Mouse (Mus musculus) CH12.LX (cell line): ENCODE results near the gene Zfand6. TPM values are rescaled to one million over a fixed set of nuclear protein-coding genes. Genes with fewer than 3 reads are reported as not detected.

ENCODE experiments used
- DNase-seq: peaks from one replicate; pipeline ENCODE4 v3.0.0-alpha.2; 2013; ENCODE audit errors: extremely low read depth
- H3K27ac ChIP-seq: 2 replicates; pipeline ENCODE4 v1.5.1; 2012; ENCODE audit warnings: low read depth, mild to moderate bottlenecking, control low read depth, moderate library complexity; ENCODE audit not compliant: insufficient read depth
- H3K27me3 ChIP-seq: replicated peaks from 2 replicates; pipeline ENCODE3; 2012; ENCODE audit warnings: inconsistent platforms
- H3K36me3 ChIP-seq, 2 experiments: replicated peaks in 1 of 2; 2 replicates each; pipeline versions ENCODE3 to v1.6.1; 2012; ENCODE audit warnings: inconsistent platforms in 1 of 2, low read length in 1 of 2, mild to moderate bottlenecking in 1 of 2, mixed read lengths in 1 of 2, moderate library complexity in 1 of 2; ENCODE audit not compliant: control insufficient read depth in 1 of 2, insufficient read depth in 1 of 2
- H3K4me1 ChIP-seq, 2 experiments: 2 replicates each; pipeline ENCODE4 v1.6.1; 2012; ENCODE audit warnings: inconsistent platforms in 1 of 2, moderate library complexity in 1 of 2; ENCODE audit not compliant: insufficient read depth in 2 of 2, control insufficient read depth in 1 of 2
- H3K4me2 ChIP-seq: 2 replicates; pipeline ENCODE4 v1.6.1; 2012; ENCODE audit warnings: low read depth, mild to moderate bottlenecking, control low read depth; ENCODE audit not compliant: poor library complexity, insufficient read depth, severe bottlenecking
- H3K4me3 ChIP-seq, 3 experiments: fragments of 150-350 bp in 1 of 3; sonication (generic) in 1 of 3; replicated peaks in 1 of 3; 2 replicates each; pipeline versions ENCODE3 to v1.5.1; 2011 to 2012; ENCODE audit warnings: low read depth in 2 of 3, low read length in 2 of 3, mild to moderate bottlenecking in 2 of 3, moderate library complexity in 2 of 3, control low read depth in 1 of 3, improper control_type of control experiment in 1 of 3, inconsistent platforms in 1 of 3, mixed read lengths in 1 of 3; ENCODE audit not compliant: poor library complexity in 1 of 3
- H3K79me2 ChIP-seq: replicated peaks from 2 replicates; pipeline ENCODE4 v1.6.1; 2012; ENCODE audit warnings: mild to moderate bottlenecking, moderate library complexity; ENCODE audit not compliant: control insufficient read depth, poor library complexity, insufficient read depth, severe bottlenecking; ENCODE audit errors: extremely low read depth
- H3K9ac ChIP-seq: 2 replicates; pipeline ENCODE4 v1.6.1; 2012; ENCODE audit warnings: low read depth, mild to moderate bottlenecking, control low read depth, moderate library complexity; ENCODE audit not compliant: insufficient read depth
- H3K9me3 ChIP-seq: replicated peaks from 2 replicates; pipeline ENCODE3; 2012; ENCODE audit warnings: low read length, inconsistent platforms, mixed read lengths
- CHD1 ChIP-seq: IDR thresholded peaks from 2 replicates; pipeline ENCODE4 v1.6.1; 2012; ENCODE audit warnings: low read depth, low read length, improper control_type of control experiment, inconsistent platforms
- CHD2 ChIP-seq: IDR thresholded peaks from 2 replicates; pipeline ENCODE4 v1.6.1; 2011; ENCODE audit warnings: low read length, improper control_type of control experiment
- E2F4 ChIP-seq: IDR thresholded peaks from 2 replicates; pipeline ENCODE4 v1.6.1; 2011; ENCODE audit warnings: low read depth, low read length, improper control_type of control experiment; ENCODE audit not compliant: insufficient replicate concordance
- ELF1 ChIP-seq: IDR thresholded peaks from 2 replicates; pipeline ENCODE4 v1.6.1; 2014; ENCODE audit warnings: low read depth, mild to moderate bottlenecking, inconsistent platforms, low read length, improper control_type of control experiment
- ETS1 ChIP-seq: conservative IDR thresholded peaks from 2 replicates; pipeline ENCODE4 v1.6.1; 2012; ENCODE audit warnings: low read depth, mild to moderate bottlenecking, inconsistent platforms, low read length, improper control_type of control experiment, moderate library complexity
- HCFC1 ChIP-seq: IDR thresholded peaks from 2 replicates; pipeline ENCODE4 v1.6.1; 2012; ENCODE audit warnings: low read depth, mild to moderate bottlenecking, inconsistent platforms, low read length, improper control_type of control experiment
- IRF4 ChIP-seq: IDR thresholded peaks from 2 replicates; pipeline ENCODE4 v1.6.1; 2014; ENCODE audit warnings: low read depth, mild to moderate bottlenecking, inconsistent platforms, low read length, improper control_type of control experiment
- KAT2A ChIP-seq: IDR thresholded peaks from 2 replicates; pipeline ENCODE4 v1.6.1; 2012; ENCODE audit warnings: low read length, improper control_type of control experiment, inconsistent platforms; ENCODE audit not compliant: insufficient replicate concordance
- MAFK ChIP-seq: IDR thresholded peaks from 2 replicates; pipeline ENCODE4 v1.6.1; 2011; ENCODE audit warnings: low read length, improper control_type of control experiment; ENCODE audit not compliant: insufficient replicate concordance
- MAX ChIP-seq: IDR thresholded peaks from 2 replicates; pipeline ENCODE4 v1.6.1; 2011; ENCODE audit warnings: low read length, improper control_type of control experiment
- MAZ ChIP-seq: IDR thresholded peaks from 2 replicates; pipeline ENCODE4 v1.6.1; 2012; ENCODE audit warnings: low read depth, mild to moderate bottlenecking, inconsistent platforms, low read length, improper control_type of control experiment, moderate library complexity
- MXI1 ChIP-seq: IDR thresholded peaks from 2 replicates; pipeline ENCODE4 v1.6.1; 2011; ENCODE audit warnings: mild to moderate bottlenecking, low read depth, low read length, improper control_type of control experiment
- NELFE ChIP-seq: IDR thresholded peaks from 2 replicates; pipeline ENCODE4 v1.6.1; 2011; ENCODE audit warnings: low read depth, low read length, improper control_type of control experiment
- NRF1 ChIP-seq: IDR thresholded peaks from 2 replicates; pipeline ENCODE4 v1.6.1; 2014; ENCODE audit warnings: low read depth, mild to moderate bottlenecking, inconsistent platforms, low read length, improper control_type of control experiment, moderate library complexity
- PAX5 ChIP-seq: IDR thresholded peaks from 2 replicates; pipeline ENCODE4 v1.6.1; 2012; ENCODE audit warnings: low read length, inconsistent platforms, mixed read lengths
- POLR2A ChIP-seq: IDR thresholded peaks from 2 replicates; pipeline ENCODE4 v1.6.1; 2011; ENCODE audit warnings: low read depth, mild to moderate bottlenecking, improper control_type of control experiment, low read length
- POLR2AphosphoS2 ChIP-seq: IDR thresholded peaks from 2 replicates; pipeline ENCODE4 v1.6.1; 2011; ENCODE audit warnings: low read depth, low read length, improper control_type of control experiment
- SIN3A ChIP-seq: IDR thresholded peaks from 2 replicates; pipeline ENCODE4 v1.6.1; 2012; ENCODE audit warnings: low read length, improper control_type of control experiment, inconsistent platforms
- TCF12 ChIP-seq: IDR thresholded peaks from 2 replicates; pipeline ENCODE4 v1.6.1; 2014; ENCODE audit warnings: low read depth, mild to moderate bottlenecking, inconsistent platforms, low read length, improper control_type of control experiment
- USF1 ChIP-seq: IDR thresholded peaks from 2 replicates; pipeline ENCODE4 v1.6.1; 2014; ENCODE audit warnings: low read depth, mild to moderate bottlenecking, inconsistent platforms, low read length, improper control_type of control experiment
- ZKSCAN1 ChIP-seq: IDR thresholded peaks from 2 replicates; pipeline ENCODE4 v1.6.1; 2012; ENCODE audit warnings: low read depth, inconsistent platforms, low read length, improper control_type of control experiment, borderline replicate concordance
- ZMIZ1 ChIP-seq: IDR thresholded peaks from 2 replicates; pipeline ENCODE4 v1.6.1; 2012; ENCODE audit warnings: low read depth, mild to moderate bottlenecking, inconsistent platforms, low read length, improper control_type of control experiment
- dilution Hi-C: fragments of 300-500 bp; cut with MboI; formaldehyde crosslinking; loops from 2 replicates; pipeline ENCODE4 v1.14.3; 2020; ENCODE audit warnings: low sequenced_read_pairs; ENCODE audit not compliant: extremely low pct_unique_long_range_greater_than_20kb, extremely low pct_ligation_motif_present
- in situ Hi-C: fragments of 300-500 bp; cut with MboI; formaldehyde crosslinking; loops from 3 replicates; pipeline ENCODE4 v1.14.3; 2019; ENCODE audit warnings: low sequenced_read_pairs, low pct_ligation_motif_present, low pct_unique_long_range_greater_than_20kb, mixed read lengths
- polyA plus RNA-seq: library from polyadenylated mRNA; unstranded; fragments of >175 nt; gene quantifications from 2 replicates; pipeline ENCODE4 v1.2.1, GENCODE M21; 2012; ENCODE audit warnings: low read depth; ENCODE audit not compliant: insufficient read length
- total RNA-seq, 2 experiments: library from RNA; depleted of rRNA; stranded (reverse); fragments of 300-350 nt in 1 of 2; fragments of >200 nt in 1 of 2; gene quantifications; 2 replicates each; pipeline ENCODE4 v1.2.3; 2012 to 2014

The Zfand6 gene
- total RNA-seq (2012; rRNA removed), result 57.5 and 60.1 TPM in 2 replicates
- 184 and 196 TPM in 2 replicates for total RNA-seq (2014; rRNA removed)
- polyA plus RNA-seq, result 71.0 and 78.0 TPM in 2 replicates

- Histone ChIP-seq H3K36me3 (no peaks in the 10 kb centered on the region), H3K9me3 (no peaks in the 10 kb centered on the region), H3K27me3 (no peaks in the 10 kb centered on the region), H3K27ac (peak within 1 kb of the TSS; percentile 43), H3K4me3 (peak within 1 kb of the TSS; percentile 76 to 91 (median 90)), H3K4me1 (peaks cover 0 to 31% of the 10 kb centered on the region in 2 experiments; a peak in 2 of 4 replicates), H3K4me2 (peak within 1 kb of the TSS; percentile 84), H3K9ac (peak within 1 kb of the TSS; percentile 97), H3K79me2 (peaks cover 50% of the 10 kb centered on the region)
- DNase-seq, result peak; percentile 96
- TF ChIP-seq ZMIZ1 (peak; percentile 83), KAT2A (no peak), MAFK (0 out of 2 replicates have a peak, but pooled peaks have one; percentile 16), MXI1 (peak; percentile 70), TCF12 (no peak), NELFE (peak; percentile 52; the same call in 1 of the 2 replicates), MAX (no peak), E2F4 (no peak), NRF1 (peak; percentile 38; the same call in 1 of the 2 replicates), ELF1 (no peak), CHD2 (peak; percentile 17; the same call in 1 of the 2 replicates), POLR2AphosphoS2 (no peak), SIN3A (0 out of 2 replicates have a peak, but pooled peaks have one; percentile 33), IRF4 (peak; percentile 16; the same call in 1 of the 2 replicates), MAZ (peak; percentile 70; the same call in 1 of the 2 replicates), HCFC1 (peak; percentile 35), POLR2A (peak; percentile 60; the same call in 1 of the 2 replicates)
- dilution Hi-C loops (no loop called here), in situ Hi-C loops (loop anchor here (10.0 kb wide), 1 partner anchor 75 kb away; no protein-coding TSS in a partner anchor)
Observed at GRCm38 (mm10) chr7:84689251-84690100, at the start of gene Zfand6. Zfand6 (minus strand) TSS chr7:84689959.

GRCm38 (mm10) chr7:84736803-84737202 is 47.0 kb upstream of the Zfand6 start:
- TF ChIP-seq USF1 (no peak), ETS1 (no peak), NELFE (no peak), ZKSCAN1 (no peak), CHD1 (no peak), PAX5 (no peak)
- Histone ChIP-seq H3K36me3 (no peaks in the 10 kb centered on the region), H3K4me1 (peaks cover 0 to 11% of the 10 kb centered on the region in 2 experiments; a peak in 3 of 4 replicates), H3K79me2 (no peaks in the 10 kb centered on the region), H3K9me3 (no peaks in the 10 kb centered on the region), H3K27me3 (no peaks in the 10 kb centered on the region), H3K4me3 (no peak overlapping the region), H3K4me2 (no peak overlapping the region), H3K27ac (no peak overlapping the region), H3K9ac (no peak overlapping the region)
- in situ Hi-C loops, result no loop called here
- dilution Hi-C loops, result no loop called here
- no peak for DNase-seq
